Mouse (Mus musculus): ENCODE results near the gene Dync1i2. TPM values are rescaled to one million over a fixed set of nuclear protein-coding genes. Genes with fewer than 3 reads are reported as not detected.

The Dync1i2 gene
- total RNA-seq, 2 experiments from 2014 or later = 39.0 to 39.6 TPM

DNA sequence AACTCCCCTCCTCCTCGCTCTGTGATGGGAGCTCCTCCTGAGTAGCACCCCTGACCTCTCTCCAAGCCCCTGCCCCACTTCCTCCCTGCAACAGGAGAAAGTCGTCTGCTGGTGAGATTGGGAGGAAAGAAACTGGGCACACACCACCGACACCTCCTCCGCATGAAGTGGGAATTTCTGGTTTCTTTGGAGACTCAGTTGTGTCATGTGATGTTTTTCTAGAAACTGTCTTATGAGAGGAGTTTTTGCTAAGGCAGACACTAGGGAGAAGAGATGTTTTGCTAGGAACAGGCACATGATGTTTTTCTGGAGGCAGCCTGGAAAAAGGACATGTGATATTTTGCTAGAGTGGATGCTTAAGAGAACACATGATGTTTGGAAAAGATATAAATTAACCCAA, 11.0 kb upstream of the Dync1i2 start:
- DNase-seq = no peak
- intact Hi-C loops (cut with DNase I) = no loop called here

DNA sequence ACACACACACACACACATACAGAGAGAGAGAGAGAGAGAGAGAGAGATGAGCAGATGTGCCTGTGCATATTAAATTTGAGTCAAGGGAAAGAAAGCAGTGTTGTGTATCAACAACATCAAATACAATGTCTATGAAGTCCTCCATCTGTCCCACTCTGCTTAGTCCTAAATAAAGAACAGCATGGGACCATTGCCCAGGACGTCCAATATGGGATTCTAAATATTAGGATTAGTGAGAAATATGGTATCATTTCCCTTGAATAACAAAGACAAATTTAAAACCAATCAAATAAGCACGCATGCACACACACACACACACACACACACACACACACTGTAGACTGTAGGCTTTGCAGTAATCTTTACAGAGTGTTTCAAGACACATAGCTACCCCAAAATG, 9.6 kb upstream of the Dync1i2 start:
- no peak for DNase-seq
- intact Hi-C loops (cut with DNase I) = no loop called here

DNA sequence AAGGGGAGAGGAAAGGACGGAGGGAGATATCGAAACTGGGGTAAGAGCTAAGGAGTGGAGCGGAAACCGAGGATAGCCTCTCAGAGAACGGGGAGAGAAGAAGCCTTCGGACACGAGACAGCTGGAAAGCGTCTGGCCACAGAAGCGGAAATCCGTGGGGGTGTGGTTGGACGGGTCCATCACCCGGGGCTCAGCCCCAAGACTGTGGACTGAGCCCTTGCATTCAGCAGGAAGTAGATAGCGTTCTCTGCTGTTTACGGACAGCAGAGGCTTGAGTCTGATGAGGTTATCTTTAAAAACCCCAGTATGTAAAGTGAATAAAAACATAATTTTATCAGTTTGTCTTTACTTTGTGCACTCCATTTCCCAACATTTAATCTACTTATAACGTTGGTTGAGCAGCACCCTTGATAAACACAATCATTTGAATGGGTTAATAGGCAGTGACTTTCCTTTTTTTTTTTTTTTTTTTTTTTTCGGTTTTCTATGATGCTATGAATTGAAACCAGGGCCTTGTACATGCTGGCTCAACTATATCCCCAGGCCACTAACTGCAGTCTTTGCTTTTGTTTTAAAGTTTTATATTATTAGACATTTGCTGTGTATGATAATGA, 7.6 kb upstream of the Dync1i2 start:
- intact Hi-C loops (cut with DNase I) = no loop called here
- DNase-seq = no peak

DNA sequence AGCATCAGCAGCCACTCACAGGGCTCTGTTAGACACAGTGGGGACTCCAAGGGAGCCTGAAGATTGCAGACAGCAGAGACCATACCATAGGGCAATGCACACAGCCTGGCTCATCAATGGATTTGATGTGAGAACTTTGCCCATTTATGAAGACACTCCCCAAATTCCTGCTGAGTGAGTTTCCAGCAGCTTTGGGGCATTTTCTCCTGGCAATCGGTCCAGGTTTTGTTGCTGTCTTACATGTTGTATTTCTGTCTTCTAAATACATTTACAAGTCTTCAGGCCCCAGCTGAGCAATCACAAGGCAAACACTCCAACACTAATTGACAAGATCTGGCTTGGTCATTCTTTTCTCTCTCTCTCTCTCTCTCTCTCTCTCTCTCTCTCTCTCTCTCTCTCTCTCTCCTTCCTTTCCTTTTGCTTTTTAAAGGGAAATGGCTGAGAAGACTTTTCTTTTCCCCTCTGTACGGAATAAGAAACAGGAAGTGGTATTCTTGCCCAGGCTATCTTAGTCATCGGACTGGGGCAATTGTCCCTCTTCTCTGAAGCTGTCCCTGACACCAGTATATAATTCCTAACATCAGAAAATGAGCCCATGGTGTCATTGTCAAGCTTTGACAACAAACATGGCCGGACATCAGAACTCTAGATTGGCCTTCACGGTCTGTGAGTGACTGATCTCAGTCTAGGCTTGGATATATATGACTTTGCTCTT, 2.3 kb upstream of the Dync1i2 start:
- no peak for DNase-seq
- intact Hi-C loops (cut with DNase I) = no loop called here

DNA sequence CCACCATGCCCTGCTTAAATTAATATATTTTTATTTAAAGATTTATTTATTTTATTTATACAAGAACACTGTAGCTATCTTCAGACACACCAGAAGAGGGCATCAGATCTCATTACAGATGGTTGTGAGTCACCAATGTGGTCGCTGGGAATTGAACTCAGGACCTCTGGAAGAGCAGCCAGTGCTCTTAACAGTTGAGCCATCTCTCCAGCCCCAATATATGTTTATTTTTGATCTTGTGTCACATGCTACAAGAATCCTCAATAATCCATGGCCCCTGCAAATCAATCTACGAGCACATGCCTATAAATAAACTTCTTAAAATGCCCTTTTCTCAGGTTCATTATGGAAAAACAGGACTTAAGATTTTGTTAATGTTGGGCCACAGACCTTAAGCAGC, 410 bp upstream of the Dync1i2 start:
- intact Hi-C loops (cut with DNase I) = no loop called here
- DNase-seq = no peak

DNA sequence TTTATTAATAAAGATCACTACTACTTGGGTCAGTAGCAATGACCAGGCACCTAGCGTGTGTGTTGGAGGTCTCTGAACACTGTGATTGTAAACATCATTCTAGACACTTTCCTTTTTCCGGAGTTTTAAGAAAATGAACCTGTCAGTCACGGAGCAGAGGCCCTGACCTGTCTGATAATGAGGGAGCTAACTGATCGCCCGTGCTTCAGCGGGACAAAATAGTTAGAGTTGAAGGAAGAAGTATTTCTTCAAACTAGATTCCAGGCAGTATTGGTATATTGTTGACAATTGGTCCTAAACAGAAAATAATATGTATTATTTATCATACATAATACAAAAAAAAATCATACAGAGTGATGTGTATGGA, 837 bp downstream of the Dync1i2 start:
- intact Hi-C loops (cut with DNase I) = no loop called here
- no peak for DNase-seq

DNA sequence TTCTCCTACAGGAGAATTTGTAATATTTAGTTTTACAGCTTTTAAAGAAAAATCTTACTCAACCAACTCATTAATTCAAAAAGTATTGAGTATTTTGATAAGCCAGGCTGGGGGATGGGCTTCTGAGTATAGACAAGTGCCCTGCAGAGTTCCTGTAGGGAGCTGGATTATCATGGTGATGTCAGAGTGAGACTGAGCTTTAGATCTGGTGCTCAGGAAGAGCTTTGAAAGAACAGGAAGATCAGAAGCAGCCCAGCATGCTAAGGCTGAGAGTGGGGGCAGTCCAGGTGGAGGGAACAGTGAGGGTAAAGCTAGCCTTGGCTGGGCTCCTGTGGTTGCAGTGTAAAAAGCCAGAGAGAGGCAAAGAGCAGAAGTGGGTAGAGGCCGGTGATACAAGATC, 9.5 kb downstream of the Dync1i2 start:
- intact Hi-C loops (cut with DNase I) = no loop called here

DNA sequence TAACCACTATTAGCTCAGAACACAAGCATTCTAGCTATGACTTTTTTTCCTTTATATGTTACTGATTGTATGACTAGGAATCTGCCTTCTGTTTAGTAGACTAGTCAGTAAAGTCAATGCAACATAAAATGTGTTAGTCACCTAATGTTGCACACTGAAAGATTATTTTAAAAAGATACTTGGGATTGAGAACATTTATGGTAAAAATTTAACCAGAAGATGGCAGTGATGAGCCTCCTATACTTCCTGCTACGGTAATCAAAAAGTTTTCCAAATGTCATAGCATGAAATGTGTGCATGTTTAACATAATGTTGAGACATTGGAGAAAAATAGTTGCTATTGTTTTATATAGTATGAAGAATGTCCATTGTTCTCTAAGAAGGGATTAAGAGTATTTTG, 15.9 kb downstream of the Dync1i2 start:
- DNase-seq = no peak
- intact Hi-C loops (cut with DNase I) = no loop called here

More for the DNA sequence above, 9.5 kb downstream of the Dync1i2 start:
- no peak for DNase-seq

DNA sequence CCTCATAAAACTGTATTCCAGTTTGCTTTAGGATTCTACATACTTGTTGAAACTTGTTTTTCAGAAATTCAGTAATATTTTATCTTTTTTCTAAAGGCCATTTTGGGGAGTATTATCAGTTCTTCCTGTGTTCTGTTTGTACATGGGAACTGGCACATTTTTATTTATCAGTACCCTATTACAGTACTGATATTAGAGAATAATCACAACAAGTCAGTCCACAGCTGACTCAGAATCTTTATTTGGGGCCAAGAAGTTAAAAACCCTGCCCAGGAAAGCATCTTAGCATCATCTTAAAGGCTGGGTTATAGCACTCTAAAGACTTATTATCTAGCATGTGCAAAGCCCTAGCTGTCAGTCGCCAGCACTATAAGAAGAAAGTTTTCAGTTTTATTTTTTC, 18.1 kb downstream of the Dync1i2 start:
- intact Hi-C loops (cut with DNase I) = no loop called here
- DNase-seq = no peak

DNA sequence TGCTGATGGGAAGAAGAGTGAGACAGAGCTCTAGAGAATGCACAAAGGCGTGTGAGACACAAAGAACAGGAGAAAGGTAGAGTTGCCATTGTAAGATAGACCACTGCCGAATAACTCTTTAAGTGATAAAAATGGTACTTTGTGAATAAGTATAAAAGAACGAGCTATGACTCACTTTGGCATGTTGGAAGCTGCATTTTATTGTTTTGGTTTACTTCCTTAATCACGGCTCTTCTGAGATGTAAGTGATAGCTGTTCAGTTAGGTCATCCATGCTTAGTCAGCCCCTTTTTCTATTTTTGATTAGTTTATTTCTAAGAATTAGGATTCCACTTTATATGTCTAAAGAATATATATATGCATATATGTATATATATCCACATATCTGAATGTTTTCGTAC, 20.4 kb downstream of the Dync1i2 start:
- intact Hi-C loops (cut with DNase I) = no loop called here
- DNase-seq = no peak

DNA sequence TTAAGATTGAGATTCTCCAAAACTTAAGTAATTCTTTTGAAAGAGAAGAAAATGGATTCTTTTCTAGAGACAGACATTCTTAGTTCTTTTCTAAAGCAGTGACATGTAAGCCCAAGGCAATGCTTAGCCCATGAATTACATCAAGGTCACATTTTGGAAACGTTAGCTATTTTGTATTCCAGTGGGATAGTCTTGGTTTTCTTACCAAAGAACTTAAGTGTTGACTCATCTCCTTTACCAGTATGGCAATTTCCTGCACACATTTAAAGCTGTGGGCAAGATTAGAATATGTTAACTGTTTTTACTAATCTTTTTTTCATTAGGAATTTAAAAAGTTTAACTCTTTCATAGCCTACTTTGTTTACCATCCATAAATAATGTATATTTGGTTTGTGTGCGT, 21.5 kb downstream of the Dync1i2 start:
- intact Hi-C loops (cut with DNase I) = no loop called here
- DNase-seq = no peak

DNA sequence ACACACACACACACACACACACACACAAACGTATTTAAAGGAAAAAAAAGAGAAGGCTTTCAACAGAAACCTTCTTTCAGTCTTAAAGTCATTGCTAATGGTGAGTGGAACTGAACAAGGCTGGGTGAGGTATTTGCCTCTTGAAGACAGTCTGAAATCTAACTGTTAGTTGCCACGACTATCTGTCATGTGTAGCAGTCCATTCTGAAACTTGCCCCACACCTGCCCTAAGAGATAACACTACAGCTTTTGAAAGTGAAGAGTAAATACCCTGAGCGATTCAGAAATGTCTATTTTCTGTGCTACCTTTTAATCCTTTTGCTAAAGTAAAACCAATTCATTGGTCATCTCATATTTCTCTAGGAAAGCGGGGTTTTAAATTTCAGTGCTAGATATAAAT, 23.9 kb downstream of the Dync1i2 start:
- intact Hi-C loops (cut with DNase I) = no loop called here
- no peak for DNase-seq

DNA sequence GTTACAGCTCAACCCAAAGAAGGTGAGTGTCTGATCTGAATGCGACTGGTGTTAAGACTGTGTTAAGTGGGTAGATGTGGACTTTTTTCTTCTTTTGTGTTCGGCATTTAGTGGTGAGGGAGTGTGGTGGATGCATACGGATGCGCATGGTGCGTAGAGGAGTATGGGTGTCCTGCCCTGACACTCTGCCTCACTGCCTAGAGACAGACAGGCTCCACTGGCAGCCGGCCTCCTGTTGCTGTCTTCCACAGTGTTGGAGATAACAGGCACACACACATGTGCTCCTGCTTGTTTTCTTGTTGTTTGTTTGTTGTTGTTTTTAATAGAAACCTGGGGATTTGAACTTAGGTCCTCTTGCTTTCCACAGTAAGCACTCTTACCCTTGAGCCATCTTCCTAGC, 24.5 kb downstream of the Dync1i2 start:
- intact Hi-C loops (cut with DNase I) = no loop called here

DNA sequence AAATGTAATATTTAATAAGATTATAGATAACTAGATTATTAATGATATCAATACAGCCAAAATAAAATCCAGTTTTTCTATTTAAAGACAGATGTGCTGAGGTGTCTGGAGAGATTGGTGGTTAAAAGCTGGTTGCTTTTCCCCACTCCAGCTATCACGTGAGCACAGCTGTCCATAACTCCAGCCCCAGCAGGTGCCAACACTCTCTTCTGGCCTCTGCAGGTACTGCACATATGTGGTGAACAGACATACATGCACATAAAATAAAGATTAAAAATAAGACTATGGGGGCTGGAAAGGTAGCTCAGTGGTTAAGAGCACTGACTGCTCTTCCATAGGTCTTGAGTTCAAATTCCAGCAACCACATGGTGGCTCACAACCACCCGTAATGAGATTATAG, 30.0 kb downstream of the Dync1i2 start:
- intact Hi-C loops (cut with DNase I) = no loop called here

More for the DNA sequence above, 24.5 kb downstream of the Dync1i2 start:
- DNase-seq = no peak

DNA sequence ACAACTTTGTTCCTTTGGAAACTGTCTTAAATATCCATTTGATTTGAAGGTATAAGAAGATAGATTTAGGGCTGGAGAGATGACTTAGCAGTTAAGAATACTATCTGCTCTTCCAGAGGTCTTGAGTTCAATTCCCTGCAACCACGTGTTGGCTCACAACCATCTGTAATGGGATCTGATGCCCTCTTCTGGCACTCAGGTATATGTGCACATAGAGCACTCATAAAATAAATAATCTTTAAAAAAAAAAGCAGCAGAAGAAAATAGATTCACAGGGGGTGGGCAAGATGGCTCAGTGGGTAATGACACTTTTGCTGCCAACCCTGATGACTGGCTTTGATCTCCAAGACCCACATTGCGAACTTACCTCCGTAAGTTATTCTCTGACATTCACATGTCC, 30.7 kb downstream of the Dync1i2 start:
- DNase-seq = no peak
- intact Hi-C loops (cut with DNase I) = no loop called here

More for the DNA sequence above, 30.0 kb downstream of the Dync1i2 start:
- no peak for DNase-seq

DNA sequence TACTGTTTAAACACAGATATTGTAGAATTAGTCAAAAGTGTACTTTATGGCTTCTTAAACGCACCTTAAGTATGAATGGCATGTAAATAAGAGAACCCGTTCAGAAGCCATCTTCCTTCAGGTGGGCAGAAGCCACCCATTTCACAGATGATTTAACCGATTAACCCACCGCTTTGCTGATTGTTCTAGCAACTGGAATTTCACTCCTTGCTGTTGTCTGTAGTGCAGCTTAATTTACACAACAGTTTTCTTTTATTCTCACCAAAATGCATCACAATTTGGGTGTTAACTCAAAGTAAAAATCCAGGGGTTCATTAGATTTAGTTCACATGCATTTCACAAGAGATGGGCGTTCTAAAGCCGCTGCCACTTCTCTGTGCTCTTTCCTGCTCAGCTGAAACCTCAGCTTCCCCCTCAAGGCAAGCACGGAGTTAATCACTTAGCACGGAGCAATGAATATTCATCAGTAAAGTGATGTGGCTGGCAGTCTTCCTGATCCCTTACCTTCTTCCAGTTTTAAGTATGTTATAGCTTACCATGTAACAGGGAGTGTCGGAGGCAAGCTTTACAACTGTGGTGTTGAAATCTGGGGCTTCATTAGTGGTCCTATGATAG, 31.7 kb downstream of the Dync1i2 start:
- intact Hi-C loops (cut with DNase I) = no loop called here
- no peak for DNase-seq

DNA sequence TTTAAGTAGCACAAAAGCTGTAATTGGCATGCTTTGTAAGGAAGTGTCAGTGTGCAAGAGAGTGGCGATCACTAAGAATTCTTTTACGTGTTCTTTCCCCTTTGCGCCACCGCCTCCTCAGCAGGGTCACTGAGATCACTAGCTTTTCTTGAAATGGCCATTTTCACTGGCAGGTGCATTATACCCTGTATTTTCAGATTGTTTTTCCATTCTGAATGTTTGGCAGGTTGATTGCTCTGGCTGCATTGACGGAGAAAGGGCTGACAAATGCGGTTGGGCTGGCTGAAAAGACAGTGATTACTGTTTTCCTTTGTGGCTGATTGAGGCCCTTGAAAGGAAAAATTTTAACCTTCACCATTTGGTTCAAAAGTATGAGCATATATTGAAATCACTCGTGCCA, 33.3 kb downstream of the Dync1i2 start:
- intact Hi-C loops (cut with DNase I) = no loop called here
- DNase-seq = no peak

DNA sequence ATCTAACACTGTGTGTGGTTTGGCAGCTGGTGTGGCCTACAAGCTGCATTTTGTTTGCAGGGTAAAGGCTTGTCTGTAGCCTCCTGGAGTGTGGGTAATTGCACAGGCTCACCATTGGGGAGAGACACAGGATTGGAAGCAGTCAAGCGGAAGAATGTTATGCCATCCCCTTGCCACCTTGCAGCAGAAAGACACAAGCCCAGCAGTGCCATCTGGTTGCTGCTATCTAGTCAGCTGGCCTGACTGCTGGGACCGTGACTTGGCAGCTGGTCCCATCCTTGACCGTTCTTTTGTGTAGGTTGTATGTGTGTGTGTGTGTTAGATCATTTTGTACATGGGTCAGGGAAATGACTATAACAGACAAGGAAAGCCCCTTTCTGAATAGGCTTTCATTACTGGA, 33.9 kb downstream of the Dync1i2 start:
- no peak for DNase-seq
- intact Hi-C loops (cut with DNase I) = no loop called here

DNA sequence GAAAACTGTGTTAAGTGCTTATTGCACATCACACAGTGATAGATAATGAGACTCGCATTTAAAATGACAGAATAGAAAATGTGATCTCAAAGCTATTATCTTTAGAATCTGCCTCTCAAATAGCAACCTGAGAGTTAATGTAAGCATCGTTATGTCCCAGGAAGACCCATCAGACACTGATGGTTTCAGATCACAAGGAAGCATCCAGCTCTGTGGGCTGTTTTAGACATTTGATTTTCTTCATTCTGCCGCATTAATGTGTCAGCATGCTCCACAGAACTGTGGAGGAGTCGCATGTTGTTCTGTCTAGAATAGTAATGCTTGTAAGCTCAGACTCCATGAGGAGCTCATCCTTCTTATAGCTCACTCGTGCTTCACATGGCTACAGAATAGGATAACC, 34.6 kb downstream of the Dync1i2 start:
- intact Hi-C loops (cut with DNase I) = no loop called here
- DNase-seq = no peak

DNA sequence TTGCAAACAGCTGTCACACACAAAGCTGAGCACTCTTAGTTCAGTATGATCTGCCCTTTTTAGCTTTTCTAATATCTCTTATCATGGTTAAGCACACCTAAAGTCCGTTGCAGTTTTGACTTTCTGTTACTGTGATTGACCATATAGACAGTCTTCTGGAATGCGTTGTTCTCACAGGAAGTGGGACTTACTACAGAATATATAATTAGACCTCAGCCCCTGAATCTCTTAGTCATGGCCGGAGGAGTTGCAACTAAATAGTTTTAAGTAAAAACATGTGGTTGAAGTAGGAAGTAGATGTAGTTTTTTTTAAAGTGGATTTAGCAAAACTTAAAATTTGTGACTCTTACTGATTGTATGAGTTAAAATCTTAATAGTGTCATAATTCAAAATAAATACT, 36.6 kb downstream of the Dync1i2 start:
- intact Hi-C loops (cut with DNase I) = no loop called here

DNA sequence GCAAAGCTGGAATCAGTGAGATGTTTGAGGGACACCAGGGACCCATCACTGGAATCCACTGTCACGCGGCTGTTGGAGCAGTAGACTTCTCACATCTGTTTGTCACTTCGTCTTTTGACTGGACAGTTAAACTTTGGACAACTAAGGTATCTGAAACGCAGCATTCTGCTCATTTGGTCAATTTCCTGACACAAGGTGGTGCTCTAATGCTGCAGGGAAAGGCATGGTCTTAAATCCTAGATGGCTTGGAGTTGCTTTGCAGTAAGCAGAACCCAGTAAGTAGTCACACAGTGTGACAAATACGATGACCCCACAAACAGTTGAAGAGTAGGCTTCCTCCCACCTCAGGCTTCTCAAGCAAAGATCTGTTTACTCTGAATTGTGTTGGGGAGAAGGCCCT, 39.3 kb downstream of the Dync1i2 start:
- DNase-seq = no peak
- intact Hi-C loops (cut with DNase I) = loop anchor here (5.0 kb wide), 1 partner anchor 296 kb away; the partner anchor contains the start of gene Dlx2

More for the DNA sequence above, 36.6 kb downstream of the Dync1i2 start:
- no peak for DNase-seq

DNA sequence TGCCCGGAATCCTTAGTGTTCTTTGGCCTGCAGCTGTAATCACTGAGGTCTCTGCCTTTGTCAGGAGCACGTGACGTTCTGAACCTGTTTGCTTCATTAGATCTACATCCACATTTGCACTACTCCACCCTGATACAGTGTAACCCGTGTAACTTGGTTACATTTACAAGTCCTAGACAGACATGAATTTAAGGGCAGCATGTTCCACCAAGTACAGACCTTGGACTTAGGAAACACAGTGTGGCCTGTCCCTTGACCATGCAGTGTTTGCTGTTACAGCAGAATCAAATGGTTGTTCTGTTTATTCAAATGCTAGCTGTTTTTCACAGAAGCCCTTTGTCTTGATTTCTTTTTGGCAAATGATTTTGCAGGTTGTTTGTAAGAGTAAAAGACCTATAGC, 43.3 kb downstream of the Dync1i2 start:
- intact Hi-C loops (cut with DNase I) = loop anchor here (5.0 kb wide), 1 partner anchor 292 kb away; the partner anchor contains the start of gene Dlx2
- DNase-seq = no peak

All from gastrocnemius, postnatal 36 days (tissue).